Mouse (Mus musculus) kidney, adult 2 months (tissue): ENCODE results near the gene Sesn1. TPM values are rescaled to one million over a fixed set of nuclear protein-coding genes. Genes with fewer than 3 reads are reported as not detected.

Source experiments
- DNase-seq: peaks from one replicate; pipeline ENCODE4 v3.0.0; 2021
- H3K27ac ChIP-seq: fragments of 200-500 bp; 2 replicates; pipeline ENCODE4 v1.5.1; 2012; ENCODE audit warnings: low read depth, low read length, control low read depth, inconsistent platforms; ENCODE audit not compliant: insufficient read depth
- H3K27me3 ChIP-seq: fragments of 200-500 bp; replicated peaks from 2 replicates; pipeline ENCODE4 v1.6.1; 2012; ENCODE audit warnings: mild to moderate bottlenecking, moderate library complexity, low read length, inconsistent platforms; ENCODE audit not compliant: control insufficient read depth, insufficient read depth
- H3K36me3 ChIP-seq: fragments of 200-500 bp; 2 replicates; pipeline ENCODE4 v1.6.1; 2012; ENCODE audit warnings: mild to moderate bottlenecking, moderate library complexity, low read length, inconsistent platforms; ENCODE audit not compliant: control insufficient read depth, insufficient read depth
- H3K4me1 ChIP-seq: fragments of 200-500 bp; 2 replicates; pipeline ENCODE4 v1.6.1; 2011; ENCODE audit warnings: low read length; ENCODE audit not compliant: control insufficient read depth, insufficient read depth
- H3K4me3 ChIP-seq: fragments of 200-500 bp; 2 replicates; pipeline ENCODE4 v1.5.1; 2011; ENCODE audit warnings: mild to moderate bottlenecking, low read depth, low read length, control low read depth; ENCODE audit not compliant: insufficient read depth
- CTCF ChIP-seq: fragments of 200-500 bp; conservative IDR thresholded peaks from 2 replicates; pipeline ENCODE4 v1.5.1; 2011; ENCODE audit warnings: low read depth, mild to moderate bottlenecking, control low read depth, low read length, moderate library complexity, mixed read lengths; ENCODE audit not compliant: insufficient read depth, insufficient read length
- POLR2A ChIP-seq: fragments of 200-500 bp; IDR thresholded peaks from one replicate; pipeline ENCODE4 v1.6.1; 2011; ENCODE audit warnings: low read depth, low read length, control low read depth
- WGBS: fragments of 180-500 bp; shearing (Covaris S2); methylation state at CpG from one replicate; pipeline ENCODE4 v1.1.7; 2018; 5-methylcytosine and 5-hydroxymethylcytosine counted together
- polyA plus RNA-seq: library from polyadenylated mRNA; depleted of rRNA; stranded (reverse); fragments of >200 nt; gene quantifications from 2 replicates; pipeline ENCODE4 v1.2.3, GENCODE M21; 2012

The Sesn1 gene
- polyA plus RNA-seq, 1 experiment, result 13.2 TPM

DNA sequence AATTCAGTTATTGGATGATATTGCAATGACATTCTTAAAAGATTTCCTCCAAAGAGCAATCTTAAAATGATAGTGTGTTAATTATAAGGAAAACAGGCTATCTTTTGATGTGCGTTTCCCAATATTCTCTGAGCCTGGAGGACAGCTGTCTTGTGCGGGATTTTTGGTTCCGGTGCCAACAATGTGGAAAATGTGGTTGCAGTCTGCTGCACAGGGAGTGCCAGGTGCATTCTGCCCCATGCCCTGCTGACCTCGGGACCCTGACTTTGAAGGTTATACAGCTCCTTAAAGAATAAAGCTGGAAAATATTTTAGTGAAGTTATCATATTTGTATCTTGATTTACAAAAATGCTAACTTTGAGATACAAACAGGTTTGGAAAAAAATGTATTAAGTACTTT, 98.2 kb downstream of the Sesn1 start:
- Histone ChIP-seq H3K27ac (no peak overlapping the region), H3K4me3 (no peak overlapping the region), H3K27me3 (no peaks in the 10 kb centered on the region), H3K4me1 (no peaks in the 10 kb centered on the region), H3K36me3 (peaks cover 3% of the 10 kb centered on the region; the same call in 1 of the 2 replicates)
- no peak for DNase-seq
- TF ChIP-seq CTCF (no peak), POLR2A (no peak)
- 59% methylated on average over 4 of the region's 4 CpGs for WGBS

DNA sequence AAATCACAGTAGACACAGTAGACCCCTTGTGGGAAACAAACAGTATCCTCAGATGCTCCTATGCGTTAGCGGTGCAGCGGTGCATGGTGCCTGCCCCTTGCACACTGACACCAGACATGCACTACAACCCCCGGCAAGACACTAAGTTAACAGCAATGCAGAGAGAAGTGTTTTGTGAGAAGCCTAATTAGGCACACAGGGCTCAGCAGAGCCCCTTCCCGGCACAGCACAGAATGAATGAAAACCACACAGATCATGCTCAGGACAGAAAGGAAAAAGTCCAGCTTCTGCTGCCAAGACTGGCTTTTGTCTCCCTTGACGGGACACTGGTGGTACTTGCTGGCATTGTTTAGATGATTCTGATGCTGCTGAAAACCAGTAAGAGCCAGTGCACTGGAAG, 99.2 kb downstream of the Sesn1 start:
- 67% methylated on average over 6 of the region's 6 CpGs for WGBS
- no peaks in the 10 kb centered on the region for H3K27me3 ChIP-seq
- TF ChIP-seq POLR2A (no peak), CTCF (no peak)
- H3K27ac ChIP-seq, result no peak overlapping the region
- H3K36me3 ChIP-seq, result peaks cover 3% of the 10 kb centered on the region; the same call in 1 of the 2 replicates
- no peak for DNase-seq
- H3K4me3 ChIP-seq, result no peak overlapping the region
- no peaks in the 10 kb centered on the region for H3K4me1 ChIP-seq

DNA sequence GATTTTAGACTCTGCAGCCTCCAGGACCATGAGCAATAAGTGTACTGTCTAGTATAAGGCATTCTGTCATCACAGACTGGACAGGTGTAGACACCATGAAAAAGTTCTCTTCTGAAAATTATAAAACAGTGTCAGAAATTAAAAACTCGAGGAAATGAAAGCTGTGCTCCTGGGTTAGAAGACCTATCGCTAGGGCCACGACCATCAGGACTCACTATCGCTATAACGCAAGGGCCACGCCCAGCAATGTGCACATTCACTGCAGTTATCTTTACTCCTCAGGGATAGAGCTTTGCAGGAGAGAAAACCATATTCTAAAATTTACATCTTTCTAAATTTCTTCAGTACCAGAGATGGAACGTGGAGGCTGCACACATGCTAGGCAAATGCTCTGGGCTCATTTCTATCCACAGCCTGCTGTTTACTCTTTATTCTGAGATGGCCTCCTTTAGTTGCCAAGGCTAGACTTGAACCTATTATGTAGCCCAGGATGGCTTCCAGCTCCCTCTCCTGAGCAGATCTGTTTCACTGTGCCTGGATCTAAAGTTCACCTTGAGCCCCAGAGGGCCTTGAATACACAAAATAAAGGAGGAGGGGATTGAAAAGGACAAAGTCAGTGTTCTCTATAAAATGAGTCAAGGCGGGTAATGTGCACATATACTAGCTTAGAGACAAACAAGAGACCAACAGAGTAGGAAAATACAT, 102.7 kb downstream of the Sesn1 start:
- TF ChIP-seq CTCF (no peak), POLR2A (no peak)
- Histone ChIP-seq H3K36me3 (no peaks in the 10 kb centered on the region), H3K4me1 (no peaks in the 10 kb centered on the region), H3K27ac (no peak overlapping the region), H3K27me3 (no peaks in the 10 kb centered on the region), H3K4me3 (no peak overlapping the region)
- WGBS, result 95% methylated on average over 8 of the region's 8 CpGs
- no peak for DNase-seq

DNA sequence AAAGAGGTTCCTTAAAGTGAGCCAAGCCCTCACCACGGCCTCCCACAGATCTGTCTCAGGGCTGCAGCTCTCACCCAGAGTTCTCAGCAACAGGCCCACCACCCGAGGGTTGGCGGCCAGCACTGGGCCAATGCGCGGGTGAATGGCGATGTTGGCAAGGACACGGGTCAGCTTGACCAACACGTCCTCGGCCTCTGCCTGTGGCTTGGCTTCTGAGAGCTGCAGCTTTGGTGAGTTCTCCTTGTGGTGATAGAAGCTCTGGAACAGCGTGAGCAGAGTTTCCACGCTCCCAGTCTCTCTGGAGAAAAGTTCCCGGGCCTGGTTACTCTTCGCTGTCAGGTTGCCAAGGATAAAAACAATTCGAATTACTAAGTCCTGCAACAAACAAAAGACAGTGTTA, 117.0 kb downstream of the Sesn1 start:
- TF ChIP-seq POLR2A (no peak), CTCF (no peak)
- Histone ChIP-seq H3K27me3 (no peaks in the 10 kb centered on the region), H3K36me3 (no peaks in the 10 kb centered on the region), H3K4me3 (no peak overlapping the region), H3K4me1 (no peaks in the 10 kb centered on the region), H3K27ac (no peak overlapping the region)
- DNase-seq, result no peak
- 93% methylated on average over 14 of the region's 14 CpGs for WGBS

DNA sequence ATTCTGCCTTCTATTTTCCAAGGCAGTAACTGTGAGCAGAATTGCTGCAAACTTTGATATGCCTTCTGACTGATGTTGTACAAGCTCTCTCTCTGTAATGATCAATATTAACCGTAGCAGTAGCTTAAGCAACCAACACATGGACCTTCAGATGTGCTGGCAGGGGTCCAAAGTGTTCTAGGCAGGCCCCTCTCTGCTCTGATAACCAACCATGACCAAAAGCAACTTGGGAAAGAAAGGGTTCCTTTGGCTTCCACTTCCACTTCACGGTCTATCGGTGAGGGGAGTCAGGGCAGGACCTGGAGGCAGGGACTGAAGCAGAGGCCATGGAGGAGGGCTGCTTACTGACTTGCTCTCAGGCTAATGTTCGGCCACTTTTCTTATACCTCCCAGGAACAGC, 121.2 kb downstream of the Sesn1 start:
- H3K27ac ChIP-seq, result no peak overlapping the region
- H3K4me1 ChIP-seq, result peaks cover 12% of the 10 kb centered on the region; the same call in 1 of the 2 replicates
- TF ChIP-seq CTCF (no peak), POLR2A (no peak)
- H3K27me3 ChIP-seq, result no peaks in the 10 kb centered on the region
- 45% methylated on average over 4 of the region's 4 CpGs for WGBS
- no peak overlapping the region for H3K4me3 ChIP-seq
- no peak for DNase-seq
- no peaks in the 10 kb centered on the region for H3K36me3 ChIP-seq

DNA sequence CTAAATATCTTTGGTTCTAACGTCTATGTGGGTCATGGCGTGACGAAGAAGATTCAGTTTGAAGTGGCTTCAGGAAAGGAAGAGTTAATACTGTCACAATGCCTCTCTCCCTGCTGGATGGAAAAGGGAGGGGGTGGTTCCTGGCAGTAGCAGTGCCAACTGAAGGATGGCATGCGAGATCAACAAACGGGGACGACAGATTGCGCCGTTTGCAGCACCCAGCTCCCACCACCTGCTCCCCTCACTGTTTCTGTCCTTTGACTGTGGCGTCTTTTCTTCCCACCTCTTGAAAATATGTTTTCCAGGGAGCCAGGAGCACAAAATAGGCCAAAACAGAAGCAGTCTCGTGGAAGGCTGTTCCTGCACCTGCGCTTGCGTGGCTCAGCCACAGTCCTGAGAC, 122.2 kb downstream of the Sesn1 start:
- H3K4me3 ChIP-seq, result no peak overlapping the region
- H3K27me3 ChIP-seq, result no peaks in the 10 kb centered on the region
- TF ChIP-seq CTCF (no peak), POLR2A (no peak)
- peaks cover 12% of the 10 kb centered on the region; the same call in 1 of the 2 replicates for H3K4me1 ChIP-seq
- H3K36me3 ChIP-seq, result no peaks in the 10 kb centered on the region
- no peak overlapping the region for H3K27ac ChIP-seq
- WGBS, result 83% methylated on average over 12 of the region's 12 CpGs
- no peak for DNase-seq

DNA sequence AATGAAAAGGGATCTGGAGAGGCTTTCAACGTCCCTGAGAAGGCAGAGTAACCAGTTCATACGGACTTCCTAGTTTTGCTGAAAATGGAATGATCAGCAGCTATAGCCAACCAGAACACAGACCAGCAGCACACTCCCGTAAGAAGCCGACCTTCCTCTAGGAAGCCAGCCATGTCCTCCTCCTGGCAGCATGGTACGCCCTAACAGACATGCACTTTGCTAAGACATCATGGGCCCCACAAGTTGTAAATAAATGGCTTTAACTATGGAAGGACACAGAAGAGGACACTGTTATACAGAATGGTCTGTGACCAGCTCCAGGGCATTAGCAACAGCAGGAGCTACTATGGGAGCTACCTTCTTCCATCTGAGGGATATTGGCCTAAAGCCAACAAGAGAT, 123.2 kb downstream of the Sesn1 start:
- TF ChIP-seq POLR2A, result no peak
- TF ChIP-seq CTCF, result no peak
- Histone ChIP-seq H3K27me3 (no peaks in the 10 kb centered on the region), H3K4me3 (no peak overlapping the region), H3K4me1 (peaks cover 12% of the 10 kb centered on the region; the same call in 1 of the 2 replicates), H3K27ac (no peak overlapping the region), H3K36me3 (no peaks in the 10 kb centered on the region)
- no peak for DNase-seq
- 77% methylated on average over 5 of the region's 5 CpGs for WGBS

DNA sequence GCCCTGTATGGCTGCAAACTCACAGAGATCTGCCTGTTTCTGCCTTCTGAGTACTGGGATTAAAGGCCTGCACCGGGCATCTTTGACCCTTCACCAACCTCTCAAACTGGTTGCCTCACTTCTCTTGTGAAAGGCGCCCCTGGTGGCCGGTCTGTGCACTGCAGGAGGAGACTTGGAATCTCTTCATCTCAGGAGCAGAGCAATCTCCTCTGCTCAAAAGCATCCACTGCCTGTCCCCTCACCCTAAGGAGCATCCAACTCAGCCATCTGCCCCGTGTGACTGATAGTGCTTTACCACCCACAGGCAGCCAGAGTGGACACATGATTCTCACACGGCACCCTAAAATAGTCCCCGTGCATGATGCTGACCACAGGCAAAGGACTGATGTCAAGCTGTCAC, 123.8 kb downstream of the Sesn1 start:
- no peak overlapping the region for H3K4me3 ChIP-seq
- peaks cover 12% of the 10 kb centered on the region; the same call in 1 of the 2 replicates for H3K4me1 ChIP-seq
- H3K36me3 ChIP-seq, result no peaks in the 10 kb centered on the region
- DNase-seq, result peak; percentile 41
- 65% methylated on average over 6 of the region's 6 CpGs for WGBS
- no peaks in the 10 kb centered on the region for H3K27me3 ChIP-seq
- H3K27ac ChIP-seq, result no peak overlapping the region
- TF ChIP-seq CTCF, result peak; percentile 52
- TF ChIP-seq POLR2A, result no peak
